ENCODE assay signal across 24 mouse cellular contexts in the genomic region with DNA sequence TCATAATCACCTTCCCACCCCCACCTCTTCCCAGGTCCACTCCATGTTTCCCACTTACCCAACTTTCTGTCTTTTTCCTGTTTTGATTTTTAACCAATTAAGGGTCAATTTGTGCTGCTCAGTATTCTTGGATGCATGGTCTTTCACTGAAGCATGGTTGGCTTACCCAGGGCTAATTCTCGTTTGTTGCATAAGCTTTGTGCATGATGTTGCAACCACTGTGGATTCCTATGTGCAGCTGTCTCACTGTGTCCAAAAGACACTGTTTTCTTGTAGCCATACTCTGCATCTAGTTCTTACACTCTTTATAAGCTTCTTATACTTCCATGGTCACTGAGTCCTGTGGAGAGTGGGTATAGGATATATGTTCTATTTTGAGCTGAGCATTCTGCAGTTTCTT.
"Had no signal": no experiment of that assay in that cellular context is flagged by ENCODE, and none has a peak within 500 bp of the region (broad histone marks: within the 10 kb centered on the region; RNA-seq: fewer than 3 reads in every experiment).

No protein-coding gene starts in this region.

- H3K27me3 ChIP-seq: heart, embryonic 12.5 days; hindbrain, embryonic 12.5 days; intestine, embryonic 15.5 days; limb, embryonic 12.5 days had no signal

- H3K36me3 ChIP-seq: heart, embryonic 10.5 days; heart, embryonic 12.5 days; hindbrain, embryonic 10.5 days; hindbrain, embryonic 12.5 days; intestine, embryonic 15.5 days; limb, embryonic 10.5 days; limb, embryonic 12.5 days had no signal

- H3K4me1 ChIP-seq: heart, embryonic 10.5 days; heart, embryonic 12.5 days; hindbrain, embryonic 10.5 days; hindbrain, embryonic 12.5 days; intestine, embryonic 15.5 days; limb, embryonic 10.5 days; limb, embryonic 12.5 days had no signal

- H3K4me3 ChIP-seq: heart, embryonic 10.5 days; heart, embryonic 12.5 days; hindbrain, embryonic 10.5 days; hindbrain, embryonic 12.5 days; intestine, embryonic 15.5 days; layer of hippocampus, adult 2 months; left cerebral cortex, adult 2 months; limb, embryonic 10.5 days; limb, embryonic 12.5 days had no signal

- H3K9me3 ChIP-seq: heart, embryonic 10.5 days; heart, embryonic 12.5 days; hindbrain, embryonic 10.5 days; hindbrain, embryonic 12.5 days; intestine, embryonic 15.5 days; limb, embryonic 10.5 days; limb, embryonic 12.5 days had no signal

- ATAC-seq: hindbrain, embryonic 16.5 days; inflammation-experienced regulatory T-cells, adult 6 months; intestine, embryonic 15.5 days; intestine, postnatal 0 days had no signal

- H3K4me2 ChIP-seq: heart, embryonic 12.5 days; hindbrain, embryonic 12.5 days; hindbrain, embryonic 14.5 days; intestine, embryonic 15.5 days; limb, embryonic 12.5 days had no signal

- H3K9ac ChIP-seq: heart, embryonic 12.5 days; hindbrain, embryonic 12.5 days; hindbrain, embryonic 14.5 days; intestine, embryonic 15.5 days; limb, embryonic 12.5 days had no signal

- DNase-seq: gastrocnemius, postnatal 14 days; gastrocnemius, postnatal 36 days; heart, adult 18-20 months; heart, postnatal 10 days; heart, postnatal 4 days; kidney, adult 18-20 months; kidney, adult 8-10 months; kidney, postnatal 10 days; kidney, postnatal 25 days; kidney, postnatal 4 days; liver had no signal

- H3K27ac ChIP-seq: heart, embryonic 10.5 days; hindbrain, embryonic 10.5 days; hindbrain, embryonic 12.5 days; hindbrain, embryonic 14.5 days; intestine, embryonic 15.5 days; layer of hippocampus, adult 2 months; left cerebral cortex, adult 2 months; limb, embryonic 10.5 days; limb, embryonic 12.5 days had no signal
